Mouse (Mus musculus): ENCODE results near the gene Gng7. TPM values are rescaled to one million over a fixed set of nuclear protein-coding genes. Genes with fewer than 3 reads are reported as not detected.

Gene Gng7
- polyA plus RNA-seq, 1 experiment, result 152 TPM

DNA sequence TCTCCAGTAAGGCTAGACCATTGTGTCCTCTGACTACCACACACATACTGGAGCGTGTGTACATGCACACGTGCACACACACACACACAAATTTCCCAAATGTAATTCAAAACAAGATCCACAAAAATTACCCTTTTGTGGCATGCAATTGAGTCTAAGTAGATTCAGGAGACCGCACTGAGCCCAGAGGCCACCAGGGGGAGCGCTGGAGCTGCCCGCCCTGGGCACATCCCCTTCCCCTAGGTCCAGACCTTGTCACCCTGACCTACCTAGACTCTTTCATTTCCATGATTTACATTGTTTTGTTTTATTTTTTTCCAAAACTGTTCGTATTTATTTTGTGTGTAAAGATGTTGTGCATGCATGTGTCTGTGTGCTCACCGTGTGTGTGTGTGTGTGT is 1.9 kb upstream of the Gng7 start:
- Histone ChIP-seq H3K4me1 (ENCODE audit: control insufficient read depth, insufficient read depth, low read length) (no peaks in the 10 kb centered on the region; the same call in 1 of the 2 replicates), H3K27ac (ENCODE audit: insufficient read depth, low read length) (no peak overlapping the region)
- no peak for TF ChIP-seq POLR2A (IDR thresholded peaks at IDR 0.05; ENCODE audit: extremely low read depth, insufficient read depth, low read length)
- peak; percentile 67 for TF ChIP-seq CTCF (IDR thresholded peaks at IDR 0.05; ENCODE audit: extremely low read depth, insufficient read depth, low read length)

DNA sequence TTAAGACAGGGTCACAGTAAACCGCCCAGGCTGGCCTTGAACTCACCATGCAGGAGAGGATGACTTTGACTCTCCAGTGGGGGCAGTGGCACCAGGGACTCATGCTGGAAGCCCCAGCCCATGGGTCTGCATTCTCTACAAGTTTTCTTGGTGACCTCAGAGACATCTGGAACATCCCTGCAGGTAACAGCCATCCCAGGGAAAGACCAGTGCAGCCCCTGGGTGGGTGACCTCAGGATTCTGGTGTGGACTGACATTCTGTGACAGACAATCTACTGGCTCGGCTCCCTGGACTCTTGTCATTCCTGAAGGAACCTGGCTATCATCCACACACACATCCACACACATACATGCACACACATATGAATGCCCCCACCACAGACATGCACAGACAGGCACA is 921 bp upstream of the Gng7 start:
- Histone ChIP-seq H3K4me3 (ENCODE audit: insufficient read depth, low read length) (no peak overlapping the region), H3K4me1 (ENCODE audit: control insufficient read depth, insufficient read depth, low read length) (no peaks in the 10 kb centered on the region; the same call in none of the 2 replicates), H3K27ac (ENCODE audit: insufficient read depth, low read length) (no peak overlapping the region)
- no peak for TF ChIP-seq POLR2A (IDR thresholded peaks at IDR 0.05; ENCODE audit: extremely low read depth, insufficient read depth, low read length)
- TF ChIP-seq CTCF (IDR thresholded peaks at IDR 0.05; ENCODE audit: extremely low read depth, insufficient read depth, low read length), result no peak

More for the DNA sequence above, 1.9 kb upstream of the Gng7 start:
- no peak overlapping the region for H3K4me3 ChIP-seq (ENCODE audit: insufficient read depth, low read length)

DNA sequence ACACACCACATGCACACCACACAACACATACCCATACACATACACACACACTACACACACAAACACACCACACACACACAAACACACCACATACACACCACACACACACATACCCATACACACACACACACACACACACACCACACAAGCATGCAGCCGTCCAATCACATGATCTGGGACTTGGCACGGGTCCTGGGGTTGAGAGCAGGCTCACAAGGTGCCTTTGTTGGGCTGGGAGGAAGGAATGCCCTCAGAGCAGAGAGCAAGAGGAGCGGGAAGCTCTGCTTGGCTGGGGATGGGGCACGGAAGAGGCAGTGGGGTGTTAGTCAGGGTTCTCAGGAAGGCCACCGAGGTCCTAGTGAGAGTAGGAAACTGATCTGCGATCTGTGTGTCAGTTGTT is 3.9 kb downstream of the Gng7 start:
- TF ChIP-seq POLR2A (IDR thresholded peaks at IDR 0.05; ENCODE audit: extremely low read depth, insufficient read depth, low read length) (no peak), CTCF (IDR thresholded peaks at IDR 0.05; ENCODE audit: extremely low read depth, insufficient read depth, low read length) (no peak)
- H3K4me1 ChIP-seq (ENCODE audit: control insufficient read depth, insufficient read depth, low read length), result peaks cover 4% of the 10 kb centered on the region
- H3K27ac ChIP-seq (ENCODE audit: insufficient read depth, low read length), result peak overlapping the region; percentile 26; the same call in 1 of the 2 replicates
- H3K4me3 ChIP-seq (ENCODE audit: insufficient read depth, low read length), result no peak overlapping the region

DNA sequence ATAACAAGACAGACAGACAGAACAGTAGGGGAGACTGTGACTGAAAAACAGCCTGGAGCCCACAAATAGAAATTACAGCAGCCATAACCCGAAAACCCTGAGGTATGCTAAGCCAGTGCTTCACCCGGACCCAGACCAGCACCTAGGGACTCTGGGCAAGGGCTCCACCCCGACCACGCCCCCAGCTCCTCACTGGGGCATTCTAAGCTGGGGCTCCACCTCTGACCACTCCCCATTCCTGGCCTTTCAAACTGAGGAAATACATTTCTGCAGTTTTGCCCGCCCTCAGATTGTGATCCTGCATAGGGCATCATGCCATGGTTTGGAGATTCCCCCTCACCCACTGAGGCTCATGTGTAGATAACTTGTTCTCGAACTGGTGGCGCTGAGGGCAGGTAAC is 7.5 kb downstream of the Gng7 start:
- no peak overlapping the region for H3K4me3 ChIP-seq (ENCODE audit: insufficient read depth, low read length)
- H3K27ac ChIP-seq (ENCODE audit: insufficient read depth, low read length), result no peak overlapping the region
- TF ChIP-seq CTCF (IDR thresholded peaks at IDR 0.05; ENCODE audit: extremely low read depth, insufficient read depth, low read length) (no peak), POLR2A (IDR thresholded peaks at IDR 0.05; ENCODE audit: extremely low read depth, insufficient read depth, low read length) (no peak)

DNA sequence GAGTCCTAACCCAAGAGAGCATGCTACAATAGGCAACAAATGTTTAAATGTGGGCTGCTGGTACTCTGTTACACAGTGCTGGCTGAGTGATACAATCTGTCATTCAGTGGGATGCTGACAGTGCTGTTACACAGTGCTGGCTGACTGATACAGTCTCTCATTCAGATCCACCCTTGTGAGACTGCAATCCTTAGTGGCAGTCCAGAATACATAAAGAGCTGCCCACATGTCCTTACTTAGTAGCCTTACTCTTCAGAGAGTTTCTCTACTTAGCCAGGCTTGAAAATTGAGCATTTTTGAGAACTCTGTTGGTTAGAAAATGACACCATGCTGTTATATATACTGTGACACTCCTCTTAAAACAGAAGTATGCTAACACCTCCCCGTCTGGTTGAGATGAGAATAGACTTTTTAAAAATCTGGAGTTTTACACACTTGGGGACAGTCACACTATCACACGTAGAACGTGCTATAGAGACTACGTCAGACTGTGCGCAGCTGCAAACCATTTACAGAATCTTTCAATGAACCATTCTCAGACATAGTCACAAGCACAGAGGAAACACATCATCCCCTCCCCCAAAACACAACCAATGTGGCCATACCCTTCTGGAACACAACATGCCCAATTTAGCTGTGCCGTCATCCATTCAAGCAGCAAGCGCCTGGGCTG is 8.6 kb downstream of the Gng7 start:
- H3K4me3 ChIP-seq (ENCODE audit: insufficient read depth, low read length), result no peak overlapping the region
- H3K27ac ChIP-seq (ENCODE audit: insufficient read depth, low read length), result peak overlapping the region; percentile 18; the same call in 1 of the 2 replicates
- peaks cover 12% of the 10 kb centered on the region for H3K4me1 ChIP-seq (ENCODE audit: control insufficient read depth, insufficient read depth, low read length)
- TF ChIP-seq CTCF (IDR thresholded peaks at IDR 0.05; ENCODE audit: extremely low read depth, insufficient read depth, low read length) (no peak), POLR2A (IDR thresholded peaks at IDR 0.05; ENCODE audit: extremely low read depth, insufficient read depth, low read length) (no peak)

More for the DNA sequence above, 7.5 kb downstream of the Gng7 start:
- H3K4me1 ChIP-seq (ENCODE audit: control insufficient read depth, insufficient read depth, low read length), result peaks cover 7% of the 10 kb centered on the region

DNA sequence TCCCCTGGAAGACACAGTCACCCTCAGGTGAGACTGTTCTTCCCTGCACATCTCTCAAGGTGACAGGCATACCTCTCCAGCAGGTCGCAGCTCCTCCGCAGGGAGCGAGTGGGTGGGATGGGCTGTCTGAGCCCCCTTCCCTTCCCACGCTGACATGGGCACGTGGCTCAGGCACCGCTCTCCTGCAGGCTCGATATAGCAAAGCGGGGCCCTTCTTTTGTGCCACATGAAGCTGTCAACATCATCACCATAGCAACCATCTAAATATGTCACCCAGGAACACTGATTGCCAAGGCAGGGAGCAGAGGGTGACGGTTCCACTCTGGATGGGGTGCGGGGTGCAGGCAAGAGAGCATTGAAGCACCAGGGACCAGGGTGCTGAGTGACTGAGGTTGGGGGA is 13.6 kb downstream of the Gng7 start:
- peak overlapping the region; percentile 17; the same call in 1 of the 2 replicates for H3K4me3 ChIP-seq (ENCODE audit: insufficient read depth, low read length)
- H3K27ac ChIP-seq (ENCODE audit: insufficient read depth, low read length), result peak overlapping the region; percentile 85
- peaks cover 11% of the 10 kb centered on the region for H3K4me1 ChIP-seq (ENCODE audit: control insufficient read depth, insufficient read depth, low read length)
- TF ChIP-seq CTCF (IDR thresholded peaks at IDR 0.05; ENCODE audit: extremely low read depth, insufficient read depth, low read length) (no peak), POLR2A (IDR thresholded peaks at IDR 0.05; ENCODE audit: extremely low read depth, insufficient read depth, low read length) (no peak)

DNA sequence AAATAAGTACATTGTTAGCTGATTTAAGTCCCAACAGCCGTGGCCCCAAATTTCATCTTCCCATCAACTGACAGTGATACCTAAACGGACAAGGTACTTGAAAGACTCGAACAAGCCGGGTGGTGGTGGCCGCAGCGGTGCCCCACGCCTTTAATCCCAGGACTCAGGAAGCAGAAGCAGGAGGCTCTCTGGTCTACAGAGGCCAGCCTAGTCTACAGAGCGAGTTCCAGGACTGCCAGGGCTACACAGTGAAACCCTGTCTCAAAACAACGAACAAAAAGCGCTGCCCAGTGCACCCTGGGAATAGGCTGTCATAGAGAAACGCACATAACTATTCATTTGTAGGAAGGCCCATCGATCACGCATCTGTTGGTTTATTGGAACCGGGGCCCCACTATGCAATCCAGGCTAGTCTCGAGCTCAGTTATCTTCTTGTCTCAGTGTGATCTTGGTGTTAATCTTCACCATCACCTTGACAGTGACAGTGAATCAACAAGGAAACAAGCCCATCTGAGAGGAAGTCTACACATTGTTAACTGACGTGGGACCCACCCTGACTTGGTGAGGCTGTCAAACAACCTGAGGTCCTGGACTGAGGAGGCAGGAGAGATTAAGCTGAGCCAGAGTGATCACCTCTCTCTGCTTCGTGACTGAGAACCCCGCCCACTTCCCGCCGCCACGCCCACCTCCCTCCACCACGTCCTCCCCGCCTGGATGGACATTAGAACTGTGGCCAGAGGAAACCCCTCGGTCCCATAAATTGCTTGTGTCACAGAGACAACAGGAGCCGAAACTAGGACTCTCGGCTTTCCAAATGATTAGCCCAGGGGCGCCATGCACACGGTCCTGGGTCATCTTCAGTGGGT is 14.3 kb downstream of the Gng7 start:
- peaks cover 10% of the 10 kb centered on the region for H3K4me1 ChIP-seq (ENCODE audit: control insufficient read depth, insufficient read depth, low read length)
- H3K4me3 ChIP-seq (ENCODE audit: insufficient read depth, low read length), result peak overlapping the region; percentile 17; the same call in 1 of the 2 replicates
- no peak for TF ChIP-seq POLR2A (IDR thresholded peaks at IDR 0.05; ENCODE audit: extremely low read depth, insufficient read depth, low read length)
- TF ChIP-seq CTCF (IDR thresholded peaks at IDR 0.05; ENCODE audit: extremely low read depth, insufficient read depth, low read length), result no peak
- peak overlapping the region; percentile 85 for H3K27ac ChIP-seq (ENCODE audit: insufficient read depth, low read length)

DNA sequence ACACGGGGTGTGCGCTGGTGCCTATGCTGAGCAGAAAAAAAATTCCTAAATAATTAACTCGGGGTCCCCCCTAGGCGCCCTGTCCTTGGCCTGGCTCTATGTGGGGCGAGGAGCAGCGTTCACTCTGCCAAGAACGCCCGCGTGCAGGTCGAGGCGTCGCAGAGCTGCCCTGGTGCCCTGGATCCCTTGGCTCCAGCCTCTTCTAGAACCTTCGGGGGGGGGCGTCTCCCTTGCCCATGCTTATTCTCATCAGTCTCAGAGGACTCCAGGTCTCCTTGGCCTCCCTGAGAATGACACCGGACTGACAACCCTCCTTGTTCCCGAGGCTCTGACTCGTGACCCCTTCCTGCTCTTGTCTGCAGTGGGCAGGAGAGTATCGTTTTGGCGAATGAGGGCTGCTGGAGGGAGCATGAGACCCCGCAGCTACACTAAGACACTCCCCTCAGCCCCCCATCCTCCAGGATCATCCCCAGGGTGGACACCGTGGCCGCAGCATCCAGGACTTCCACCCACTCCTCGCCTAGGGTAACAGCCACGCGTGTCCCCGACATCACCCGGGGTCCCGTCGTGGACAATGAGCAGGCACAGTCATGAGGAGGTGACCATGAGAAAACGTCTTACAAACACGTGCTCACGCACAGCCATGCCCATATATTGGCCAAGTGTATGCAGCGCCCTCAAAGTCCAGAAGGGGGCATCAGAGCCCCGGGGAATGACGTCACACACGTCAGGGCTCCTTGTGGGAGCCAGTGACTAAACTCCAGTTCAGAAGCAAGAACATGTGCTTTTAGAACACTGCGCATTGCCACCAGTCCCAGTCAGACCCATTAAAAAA is 15.2 kb downstream of the Gng7 start:
- Histone ChIP-seq H3K4me3 (ENCODE audit: insufficient read depth, low read length) (no peak overlapping the region), H3K27ac (ENCODE audit: insufficient read depth, low read length) (no peak overlapping the region), H3K4me1 (ENCODE audit: control insufficient read depth, insufficient read depth, low read length) (peaks cover 10% of the 10 kb centered on the region)
- TF ChIP-seq POLR2A (IDR thresholded peaks at IDR 0.05; ENCODE audit: extremely low read depth, insufficient read depth, low read length) (no peak), CTCF (IDR thresholded peaks at IDR 0.05; ENCODE audit: extremely low read depth, insufficient read depth, low read length) (peak; percentile 88)

DNA sequence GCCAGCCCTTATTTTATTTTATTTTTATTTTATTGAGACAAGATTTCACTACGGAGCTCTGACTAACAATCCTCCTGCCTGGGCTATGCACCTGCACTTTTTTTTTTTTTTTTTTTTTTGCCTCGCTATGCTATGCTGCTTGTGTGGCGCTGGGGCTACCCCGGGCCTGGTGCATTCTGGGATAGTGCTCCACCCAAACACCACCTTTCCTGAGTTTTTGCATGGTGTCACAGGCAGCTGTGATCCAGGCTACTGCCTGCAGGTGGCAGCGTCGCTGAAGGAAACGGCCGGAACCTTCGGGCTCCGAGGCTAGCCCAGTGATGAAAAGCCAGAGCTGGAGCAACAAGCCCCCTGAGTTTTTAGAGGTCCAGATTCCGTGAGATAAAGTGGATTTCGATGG is 16.0 kb downstream of the Gng7 start:
- Histone ChIP-seq H3K4me3 (ENCODE audit: insufficient read depth, low read length) (no peak overlapping the region), H3K27ac (ENCODE audit: insufficient read depth, low read length) (no peak overlapping the region), H3K4me1 (ENCODE audit: control insufficient read depth, insufficient read depth, low read length) (peaks cover 11% of the 10 kb centered on the region)
- TF ChIP-seq POLR2A (IDR thresholded peaks at IDR 0.05; ENCODE audit: extremely low read depth, insufficient read depth, low read length) (no peak), CTCF (IDR thresholded peaks at IDR 0.05; ENCODE audit: extremely low read depth, insufficient read depth, low read length) (peak; percentile 74)

Data from cortical plate, adult 2 months (tissue).